Mouse (Mus musculus): ENCODE results near the gene Specc1l. TPM values are rescaled to one million over a fixed set of nuclear protein-coding genes. Genes with fewer than 3 reads are reported as not detected.

The Specc1l gene
- total and polyA plus RNA-seq, 2 experiments, result 5.3 to 10.8 TPM

GRCm38 (mm10) chr10:75294926-75295325 lies 83.1 kb downstream of the Specc1l start:
- TF ChIP-seq CTCF (IDR thresholded peaks at IDR 0.05; ENCODE audit: low read depth, low read length) (no peak), POLR2A (IDR thresholded peaks at IDR 0.05; ENCODE audit: extremely low read depth, insufficient read depth, low read length) (no peak)
- no peak for DNase-seq (ENCODE audit: extremely low read depth, low read depth, low spot score)
- H3K36me3 ChIP-seq (ENCODE audit: control insufficient read depth, insufficient read depth, low read length), result peaks cover 4% of the 10 kb centered on the region
- no peaks in the 10 kb centered on the region for H3K79me2 ChIP-seq (ENCODE audit: control insufficient read depth, insufficient read depth, low read length)
- no peak overlapping the region for H3K4me3 ChIP-seq (ENCODE audit: insufficient read depth, low read depth, low read length)
- H3K27ac ChIP-seq (replicated peaks; ENCODE audit: insufficient read depth, low read depth, low read length), result peak overlapping the region; percentile 24; the same call in 1 of the 2 replicates
- 72% methylated on average over 4 of the region's 4 CpGs for WGBS
- H3K27me3 ChIP-seq (ENCODE audit: control insufficient read depth, insufficient read depth, low read length), result no peaks in the 10 kb centered on the region
- no peak overlapping the region for H3K9ac ChIP-seq (ENCODE audit: low read depth, low read length)
- H3K4me1 ChIP-seq (ENCODE audit: control insufficient read depth, insufficient read depth, low read length), result peaks cover 12% of the 10 kb centered on the region

- DNase-seq (ENCODE audit: extremely low read depth, low read depth, low spot score), result no peak
- Histone ChIP-seq H3K79me2 (ENCODE audit: control insufficient read depth, insufficient read depth, low read length) (no peaks in the 10 kb centered on the region), H3K36me3 (ENCODE audit: control insufficient read depth, insufficient read depth, low read length) (no peaks in the 10 kb centered on the region; the same call in 1 of the 2 replicates), H3K4me3 (ENCODE audit: insufficient read depth, low read depth, low read length) (no peak overlapping the region), H3K9ac (ENCODE audit: low read depth, low read length) (no peak overlapping the region), H3K27ac (replicated peaks; ENCODE audit: insufficient read depth, low read depth, low read length) (no peak overlapping the region), H3K4me1 (ENCODE audit: control insufficient read depth, insufficient read depth, low read length) (peaks cover 12% of the 10 kb centered on the region), H3K27me3 (ENCODE audit: control insufficient read depth, insufficient read depth, low read length) (no peaks in the 10 kb centered on the region)
- 94% methylated on average over 5 of the region's 5 CpGs for WGBS
- TF ChIP-seq CTCF (IDR thresholded peaks at IDR 0.05; ENCODE audit: low read depth, low read length) (no peak), POLR2A (IDR thresholded peaks at IDR 0.05; ENCODE audit: extremely low read depth, insufficient read depth, low read length) (no peak)
These were observed 86.7 kb downstream of the Specc1l start for GRCm38 (mm10) chr10:75298608-75299007.

- H3K27me3 ChIP-seq (ENCODE audit: control insufficient read depth, insufficient read depth, low read length), result no peaks in the 10 kb centered on the region
- WGBS, result 38% methylated on average over 5 of the region's 5 CpGs
- H3K36me3 ChIP-seq (ENCODE audit: control insufficient read depth, insufficient read depth, low read length), result no peaks in the 10 kb centered on the region; the same call in 1 of the 2 replicates
- peak; percentile 65 for DNase-seq (ENCODE audit: extremely low read depth, low read depth, low spot score)
- H3K4me3 ChIP-seq (ENCODE audit: insufficient read depth, low read depth, low read length), result no peak overlapping the region
- no peaks in the 10 kb centered on the region for H3K79me2 ChIP-seq (ENCODE audit: control insufficient read depth, insufficient read depth, low read length)
- peaks cover 3% of the 10 kb centered on the region; the same call in 1 of the 2 replicates for H3K4me1 ChIP-seq (ENCODE audit: control insufficient read depth, insufficient read depth, low read length)
- TF ChIP-seq CTCF (IDR thresholded peaks at IDR 0.05; ENCODE audit: low read depth, low read length), result no peak
- no peak for TF ChIP-seq POLR2A (IDR thresholded peaks at IDR 0.05; ENCODE audit: extremely low read depth, insufficient read depth, low read length)
- no peak overlapping the region for H3K27ac ChIP-seq (replicated peaks; ENCODE audit: insufficient read depth, low read depth, low read length)
- H3K9ac ChIP-seq (ENCODE audit: low read depth, low read length), result no peak overlapping the region
These were observed 88.0 kb downstream of the Specc1l start for GRCm38 (mm10) chr10:75299785-75300418.

- Histone ChIP-seq H3K4me1 (ENCODE audit: control insufficient read depth, insufficient read depth, low read length) (0 out of 2 replicates have a peak, but pooled peaks cover 2% of the 10 kb centered on the region), H3K4me3 (ENCODE audit: insufficient read depth, low read depth, low read length) (no peak overlapping the region), H3K27ac (replicated peaks; ENCODE audit: insufficient read depth, low read depth, low read length) (no peak overlapping the region), H3K36me3 (ENCODE audit: control insufficient read depth, insufficient read depth, low read length) (no peaks in the 10 kb centered on the region; the same call in 1 of the 2 replicates), H3K27me3 (ENCODE audit: control insufficient read depth, insufficient read depth, low read length) (no peaks in the 10 kb centered on the region), H3K9ac (ENCODE audit: low read depth, low read length) (no peak overlapping the region), H3K79me2 (ENCODE audit: control insufficient read depth, insufficient read depth, low read length) (no peaks in the 10 kb centered on the region)
- DNase-seq (ENCODE audit: extremely low read depth, low read depth, low spot score), result no peak
- 92% methylated on average over 12 of the region's 12 CpGs for WGBS
- TF ChIP-seq POLR2A (IDR thresholded peaks at IDR 0.05; ENCODE audit: extremely low read depth, insufficient read depth, low read length), result no peak
- no peak for TF ChIP-seq CTCF (IDR thresholded peaks at IDR 0.05; ENCODE audit: low read depth, low read length)
These were observed 89.4 kb downstream of the Specc1l start for GRCm38 (mm10) chr10:75301195-75301806.

- Histone ChIP-seq H3K79me2 (ENCODE audit: control insufficient read depth, insufficient read depth, low read length) (no peaks in the 10 kb centered on the region), H3K9ac (ENCODE audit: low read depth, low read length) (no peak overlapping the region), H3K27me3 (ENCODE audit: control insufficient read depth, insufficient read depth, low read length) (no peaks in the 10 kb centered on the region), H3K4me3 (ENCODE audit: insufficient read depth, low read depth, low read length) (no peak overlapping the region), H3K4me1 (ENCODE audit: control insufficient read depth, insufficient read depth, low read length) (0 out of 2 replicates have a peak, but pooled peaks cover 2% of the 10 kb centered on the region), H3K36me3 (ENCODE audit: control insufficient read depth, insufficient read depth, low read length) (no peaks in the 10 kb centered on the region; the same call in none of the 2 replicates), H3K27ac (replicated peaks; ENCODE audit: insufficient read depth, low read depth, low read length) (no peak overlapping the region)
- 83% methylated on average over 4 of the region's 4 CpGs for WGBS
- TF ChIP-seq CTCF (IDR thresholded peaks at IDR 0.05; ENCODE audit: low read depth, low read length), result no peak
- TF ChIP-seq POLR2A (IDR thresholded peaks at IDR 0.05; ENCODE audit: extremely low read depth, insufficient read depth, low read length), result no peak
- no peak for DNase-seq (ENCODE audit: extremely low read depth, low read depth, low spot score)
These were observed 90.1 kb downstream of the Specc1l start for GRCm38 (mm10) chr10:75301937-75302336.

- Histone ChIP-seq H3K27me3 (ENCODE audit: control insufficient read depth, insufficient read depth, low read length) (no peaks in the 10 kb centered on the region), H3K4me1 (ENCODE audit: control insufficient read depth, insufficient read depth, low read length) (0 out of 2 replicates have a peak, but pooled peaks cover 2% of the 10 kb centered on the region), H3K79me2 (ENCODE audit: control insufficient read depth, insufficient read depth, low read length) (no peaks in the 10 kb centered on the region), H3K36me3 (ENCODE audit: control insufficient read depth, insufficient read depth, low read length) (peaks cover 4% of the 10 kb centered on the region), H3K4me3 (ENCODE audit: insufficient read depth, low read depth, low read length) (no peak overlapping the region), H3K27ac (replicated peaks; ENCODE audit: insufficient read depth, low read depth, low read length) (no peak overlapping the region), H3K9ac (ENCODE audit: low read depth, low read length) (no peak overlapping the region)
- TF ChIP-seq POLR2A (IDR thresholded peaks at IDR 0.05; ENCODE audit: extremely low read depth, insufficient read depth, low read length) (no peak), CTCF (IDR thresholded peaks at IDR 0.05; ENCODE audit: low read depth, low read length) (no peak)
- no peak for DNase-seq (ENCODE audit: extremely low read depth, low read depth, low spot score)
- 83% methylated on average over 4 of the region's 4 CpGs for WGBS
These were observed 90.7 kb downstream of the Specc1l start for GRCm38 (mm10) chr10:75302536-75302935.

Measured in liver, adult 2 months (tissue).